Mouse (Mus musculus): Measurements from ENCODE around the gene 2010300C02Rik.

- TF ChIP-seq CTCF (IDR thresholded peaks at IDR 0.05; ENCODE audit: insufficient read depth, low read length) (no peak), POLR2A (IDR thresholded peaks at IDR 0.05; ENCODE audit: borderline replicate concordance, extremely low read depth, low read depth, low read length) (no peak)
Measured at GRCm38 (mm10) chr1:37631456-37631855, 88.4 kb downstream of the 2010300C02Rik start.

Measured in lung, adult 2 months (tissue).